Mouse (Mus musculus): Measurements from ENCODE around the gene Gyg.
"Not testable (repeated sequence)": the region's sequence is repeated elsewhere in the genome, so short reads cannot be mapped to it uniquely, and the experiment has no call there.

Gene Gyg

DNA sequence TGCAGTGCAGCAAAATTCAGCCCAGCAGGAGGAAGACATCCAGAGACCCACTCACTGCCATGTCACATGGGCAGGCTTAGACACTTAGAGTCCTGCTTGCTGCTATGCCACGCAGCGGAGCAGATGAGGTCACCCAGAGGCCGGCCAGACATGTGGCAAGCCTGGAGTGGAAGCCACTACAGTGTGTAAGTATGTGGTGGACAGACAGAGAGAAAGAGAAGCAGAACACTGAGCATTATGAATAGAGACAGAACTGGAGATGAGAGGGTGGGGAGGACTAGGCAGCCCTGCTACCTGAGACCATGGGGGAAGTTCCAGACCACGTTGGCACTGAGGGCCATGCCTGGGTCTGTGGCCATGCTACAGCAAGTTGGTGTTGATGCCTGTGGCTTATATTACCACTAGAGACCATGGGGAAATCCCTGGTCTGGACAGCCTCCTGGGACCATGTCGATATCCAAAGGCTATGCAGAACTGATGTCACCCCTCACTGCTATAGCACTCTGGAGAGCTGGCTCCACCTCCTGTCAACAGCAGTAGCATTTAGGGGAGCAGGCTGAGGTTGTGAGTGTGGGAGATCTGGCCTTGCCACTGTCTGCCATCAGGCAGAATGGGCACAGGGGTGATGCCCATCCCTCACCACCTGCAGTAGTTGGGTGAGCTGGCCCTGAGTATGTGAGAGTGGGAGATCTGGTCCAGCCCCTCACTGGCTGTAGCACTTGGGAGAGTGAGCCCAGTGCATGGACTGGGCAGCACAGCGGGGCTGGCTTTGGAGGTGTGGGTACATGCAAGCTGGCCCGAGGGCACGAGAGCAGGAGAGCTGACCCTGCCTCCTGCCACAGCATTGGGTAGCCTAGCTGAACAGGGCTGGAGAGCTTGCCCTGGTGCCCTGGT, 24.4 kb downstream of the Gyg start:
- DNase-seq (ENCODE audit: low spot score): no peak

GRCm38 (mm10) chr3:20129491-20129890, 25.6 kb downstream of the Gyg start:
- DNase-seq (ENCODE audit: low spot score): no peak

- DNase-seq (ENCODE audit: low spot score): no peak
Measured at GRCm38 (mm10) chr3:20127047-20127595, 28.0 kb downstream of the Gyg start.

GRCm38 (mm10) chr3:20125604-20126003, 29.5 kb downstream of the Gyg start:
- no peak for DNase-seq (ENCODE audit: low spot score)

DNA sequence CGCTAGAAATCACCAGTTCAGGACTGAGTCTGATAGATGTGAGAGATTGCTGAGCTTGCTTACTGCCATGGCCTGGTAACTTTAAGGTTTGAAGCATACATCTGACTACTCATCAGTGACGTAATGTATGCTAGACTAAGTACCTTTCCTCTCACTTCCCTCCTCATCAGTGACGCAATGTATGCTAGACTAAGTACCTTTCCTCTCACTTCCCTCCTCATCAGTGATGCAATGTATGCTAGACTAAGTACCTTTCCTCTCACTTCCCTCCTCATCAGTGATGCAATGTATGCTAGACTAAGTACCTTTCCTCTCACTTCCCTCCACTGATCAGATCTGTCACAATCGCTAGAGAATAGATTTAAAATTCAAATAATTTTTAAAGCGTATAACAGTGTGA, 33.5 kb downstream of the Gyg start:
- not testable (repeated sequence) for DNase-seq (ENCODE audit: low spot score)

GRCm38 (mm10) chr3:20119686-20120244, 35.4 kb downstream of the Gyg start:
- no peak for DNase-seq (ENCODE audit: low spot score)

DNA sequence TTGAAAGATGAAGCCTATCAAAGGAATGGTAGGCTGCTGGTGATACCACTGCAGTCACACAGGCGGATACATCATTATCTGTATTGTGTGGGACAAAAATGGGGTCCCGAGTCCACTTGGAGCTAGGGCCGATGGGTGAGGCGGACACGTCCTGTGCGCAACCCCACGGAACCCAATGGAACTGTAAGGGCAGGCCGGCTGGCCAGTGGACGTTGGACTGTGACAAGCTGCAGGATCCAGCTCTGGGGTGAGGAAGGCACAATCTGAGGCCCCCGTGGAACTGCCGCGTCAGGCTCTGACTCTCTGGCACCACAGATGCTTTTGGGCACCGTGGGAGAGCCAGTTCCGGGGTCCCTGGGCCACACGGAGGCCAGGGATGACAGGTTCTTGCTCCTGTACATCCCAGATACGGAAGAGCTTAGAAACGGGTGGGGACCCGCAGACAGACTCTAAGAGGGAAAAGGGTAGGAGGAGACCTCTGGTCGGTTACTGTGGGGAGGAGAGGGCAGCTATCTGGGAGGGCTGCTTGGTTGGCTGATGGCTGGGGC, 36.0 kb downstream of the Gyg start:
- no peak for DNase-seq (ENCODE audit: low spot score)

GRCm38 (mm10) chr3:20111913-20112312, 43.2 kb downstream of the Gyg start:
- DNase-seq (ENCODE audit: low spot score): no peak

- no peak for DNase-seq (ENCODE audit: low spot score)
Measured at GRCm38 (mm10) chr3:20108881-20109280, 46.2 kb downstream of the Gyg start.

GRCm38 (mm10) chr3:20104776-20105175, 50.3 kb downstream of the Gyg start:
- peak; percentile 71 for DNase-seq (ENCODE audit: low spot score)

DNA sequence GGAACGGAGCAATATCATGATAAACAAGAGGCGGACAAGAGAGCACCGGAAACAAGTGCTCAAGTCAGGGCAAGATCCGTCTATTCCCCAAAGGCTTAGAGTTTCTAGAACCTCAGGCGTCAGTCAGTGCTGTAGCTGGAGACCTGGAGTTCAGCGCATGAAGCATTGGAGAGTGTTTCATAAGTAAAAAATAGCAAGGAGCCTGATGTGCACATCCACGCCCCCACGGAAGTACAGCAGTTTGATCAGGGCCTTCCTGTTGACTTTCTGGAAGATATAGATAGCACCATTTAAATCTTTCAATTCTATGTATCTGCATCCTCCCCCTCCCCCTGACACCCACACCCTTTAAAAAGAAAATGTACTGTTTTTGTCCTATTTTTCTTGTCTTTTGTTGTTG, 50.8 kb downstream of the Gyg start:
- DNase-seq (ENCODE audit: low spot score): peak; percentile 37

- no peak for DNase-seq (ENCODE audit: low spot score)
Measured at GRCm38 (mm10) chr3:20103830-20104229, 51.3 kb downstream of the Gyg start.

- DNase-seq (ENCODE audit: low spot score): no peak
Measured at GRCm38 (mm10) chr3:20082161-20082560, 73.0 kb downstream of the Gyg start.

GRCm38 (mm10) chr3:20076145-20077053, 78.7 kb downstream of the Gyg start:
- no peak for DNase-seq (ENCODE audit: low spot score)

Data from T-cell, adult 2 months (primary cell).